Mouse (Mus musculus) adipose tissue, adult 10 weeks (tissue): ENCODE results near the gene Yme1l1. TPM values are rescaled to one million over a fixed set of nuclear protein-coding genes. Genes with fewer than 3 reads are reported as not detected.

Experiments
- polyA plus RNA-seq: library from polyadenylated mRNA; stranded (reverse); fragments of 350-450 nt; fragmentation: Illumina TruSeq; extraction: RNeasy Lipid Tissue Mini Kit (QIAGEN cat#74804); gene quantifications from one replicate; pipeline ENCODE4 v1.2.3, GENCODE M21; 2014; ENCODE audit warnings: low read depth, low replicate concordance

Gene Yme1l1
- 44.4 TPM for polyA plus RNA-seq

DNA sequence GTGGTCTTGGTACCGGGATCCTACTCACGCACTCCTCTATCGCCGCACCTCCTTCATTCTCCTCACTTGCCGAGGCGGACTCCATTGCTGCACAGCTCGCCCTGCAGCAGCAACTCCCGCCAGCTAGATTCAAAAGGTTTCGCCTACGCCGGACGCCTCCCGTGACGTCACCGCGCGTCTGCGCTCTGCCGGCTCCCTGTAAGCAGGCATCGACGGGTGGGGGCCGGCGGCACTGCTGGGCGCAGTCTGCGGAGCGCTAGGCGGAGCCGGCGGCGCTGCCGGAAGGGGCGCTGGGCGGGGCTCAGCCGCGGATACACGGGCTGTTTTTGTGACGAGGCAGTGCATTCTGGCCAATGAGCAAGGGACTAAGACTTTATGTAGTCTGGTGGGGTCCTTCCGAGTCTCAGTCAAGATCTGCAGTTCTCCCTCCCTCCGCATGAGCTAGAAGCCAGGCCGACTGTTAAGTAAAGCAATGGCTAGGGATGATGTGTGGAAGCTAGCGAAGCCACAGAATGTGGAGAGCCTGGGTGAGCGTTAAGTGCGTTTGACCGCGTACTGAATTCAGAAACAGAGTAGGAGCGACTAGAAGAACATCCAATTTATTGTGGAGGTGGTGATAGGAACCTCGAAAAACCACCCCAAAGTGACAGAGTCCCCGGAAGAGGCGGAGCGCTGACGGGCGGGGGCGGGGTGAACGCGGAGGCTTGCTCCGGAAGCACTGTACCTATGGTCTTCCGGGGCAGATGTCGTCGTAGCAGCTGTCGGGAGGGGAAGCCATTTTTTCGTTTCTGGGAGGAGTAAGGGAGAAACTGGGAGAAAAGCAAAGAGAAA is at the start of gene Yme1l1, which contains the start of gene Mastl:
Gene Yme1l1, plus strand, starts transcription at position 593 of the 831 bp plus-strand sequence.
Gene Mastl, minus strand, starts transcription at position 248 of the 831 bp plus-strand sequence.

GRCm38 (mm10) chr2:23207070-23207526 is 50.9 kb downstream of the Yme1l1 start, which contains the start of gene 4931423N10Rik:
Gene 4931423N10Rik, plus strand, starts transcription at chr2:23207476.

Other genes starting within 250 kb of the Yme1l1 start
- 54.9 TPM for gene Abi1, start 116.1 kb upstream of the Yme1l1 start, polyA plus RNA-seq
- gene Acbd5, start 88.2 kb upstream of the Yme1l1 start, polyA plus RNA-seq, result 39.4 TPM
- 0.72 TPM for gene Mastl, start 345 bp upstream of the Yme1l1 start, polyA plus RNA-seq
- 0.66 TPM for gene 4931423N10Rik, start 51.1 kb downstream of the Yme1l1 start, polyA plus RNA-seq
- gene Nxph2, start 164.9 kb downstream of the Yme1l1 start, polyA plus RNA-seq, result not detected